Mouse (Mus musculus): ENCODE measurements around the gene Fxyd4. TPM values are rescaled to one million over a fixed set of nuclear protein-coding genes. Genes with fewer than 3 reads are reported as not detected.

The Fxyd4 gene
- total RNA-seq, 2 experiments from 2014 or later, result not detected

GRCm38 (mm10) chr6:117890257-117890656 lies 47.2 kb downstream of the Fxyd4 start:
- no peak for DNase-seq

GRCm38 (mm10) chr6:117888642-117889096 lies 48.8 kb downstream of the Fxyd4 start:
- DNase-seq, result no peak

GRCm38 (mm10) chr6:117888032-117888431 lies 49.5 kb downstream of the Fxyd4 start:
- DNase-seq, result no peak

- no peak for DNase-seq
Measured at GRCm38 (mm10) chr6:117885943-117886342, 51.5 kb downstream of the Fxyd4 start.

Small RNA genes within 50 kb of the gene (microRNA-seq; reads per million reads assigned to microRNA genes)
- gene Gm25535, result 0 reads per million in 2 experiments

Other genes starting within 250 kb of the Fxyd4 start
- gene Zfp637, start 96.5 kb downstream of the Fxyd4 start, total RNA-seq (2021), result 10 to 100 TPM; 47.8 to 51.9 TPM
- gene Zfp239, start 75.6 kb downstream of the Fxyd4 start, total RNA-seq (2021), result 10 to 100 TPM; 30.9 to 37.9 TPM
- gene Hnrnpf, start 37.4 kb downstream of the Fxyd4 start, total RNA-seq (2021), result 100 to 1,000 TPM; 124 to 148 TPM
- gene Rasgef1a, start 73.7 kb upstream of the Fxyd4 start, total RNA-seq (2021), result 100 to 1,000 TPM; 207 to 211 TPM
- 10 to 100 TPM; 10.5 to 11.7 TPM for gene Csgalnact2, start 201.4 kb upstream of the Fxyd4 start, total RNA-seq (2021)

All from layer of hippocampus, postnatal 36 days (tissue).